Mouse (Mus musculus) hindbrain, embryonic 12.5 days (tissue): Measurements from ENCODE around the gene Tomm22. TPM values are rescaled to one million over a fixed set of nuclear protein-coding genes. Genes with fewer than 3 reads are reported as not detected.

Experiments used
- ATAC-seq: fragments of 200-750 bp; cut with Nextera tagmentation; 2 replicates; pipeline ENCODE4 v1.8.0; 2017; ENCODE audit warnings: moderate TSS enrichment; ENCODE audit not compliant: low FRiP score
- H3K27ac ChIP-seq: fragments of 300-500 bp; sonication (generic); 2 replicates; pipeline ENCODE4 v1.5.1; 2016; ENCODE audit warnings: mild to moderate bottlenecking
- H3K27me3 ChIP-seq: fragments of 300-500 bp; sonication (generic); 2 replicates; pipeline ENCODE4 v1.6.1; 2016; ENCODE audit warnings: mild to moderate bottlenecking
- H3K36me3 ChIP-seq: fragments of 300-500 bp; sonication (generic); 2 replicates; pipeline ENCODE4 v1.6.1; 2016; ENCODE audit warnings: mild to moderate bottlenecking
- H3K4me1 ChIP-seq: fragments of 300-500 bp; sonication (generic); 2 replicates; pipeline ENCODE4 v1.6.1; 2016
- H3K4me2 ChIP-seq: fragments of 300-500 bp; sonication (generic); replicated peaks from 2 replicates; pipeline ENCODE4 v1.6.1; 2016; ENCODE audit warnings: mild to moderate bottlenecking
- H3K4me3 ChIP-seq: fragments of 300-500 bp; sonication (generic); 2 replicates; pipeline ENCODE4 v1.5.1; 2016; ENCODE audit warnings: mild to moderate bottlenecking
- H3K9ac ChIP-seq: fragments of 300-500 bp; sonication (generic); 2 replicates; pipeline ENCODE4 v1.6.1; 2016; ENCODE audit warnings: mild to moderate bottlenecking, moderate library complexity
- H3K9me3 ChIP-seq: fragments of 300-500 bp; sonication (generic); replicated peaks from 2 replicates; pipeline ENCODE4 v1.6.1; 2016; ENCODE audit warnings: mild to moderate bottlenecking
- whole genome bisulfite sequencing: fragments of 180-500 bp; shearing (Covaris S2); methylation state at CpG from one replicate; pipeline ENCODE4 v1.1.7; 2016; 5-methylcytosine and 5-hydroxymethylcytosine counted together
- polyA plus RNA-seq: library from polyadenylated mRNA; unstranded; fragments of >200 nt; fragmentation: Nextera tagmentation; extraction: Ambion mirVana; gene quantifications from 2 replicates; pipeline ENCODE4 v1.2.1, GENCODE M21; 2016

Gene Tomm22
- polyA plus RNA-seq, 1 experiment from 2014 or later, result 239 TPM

DNA sequence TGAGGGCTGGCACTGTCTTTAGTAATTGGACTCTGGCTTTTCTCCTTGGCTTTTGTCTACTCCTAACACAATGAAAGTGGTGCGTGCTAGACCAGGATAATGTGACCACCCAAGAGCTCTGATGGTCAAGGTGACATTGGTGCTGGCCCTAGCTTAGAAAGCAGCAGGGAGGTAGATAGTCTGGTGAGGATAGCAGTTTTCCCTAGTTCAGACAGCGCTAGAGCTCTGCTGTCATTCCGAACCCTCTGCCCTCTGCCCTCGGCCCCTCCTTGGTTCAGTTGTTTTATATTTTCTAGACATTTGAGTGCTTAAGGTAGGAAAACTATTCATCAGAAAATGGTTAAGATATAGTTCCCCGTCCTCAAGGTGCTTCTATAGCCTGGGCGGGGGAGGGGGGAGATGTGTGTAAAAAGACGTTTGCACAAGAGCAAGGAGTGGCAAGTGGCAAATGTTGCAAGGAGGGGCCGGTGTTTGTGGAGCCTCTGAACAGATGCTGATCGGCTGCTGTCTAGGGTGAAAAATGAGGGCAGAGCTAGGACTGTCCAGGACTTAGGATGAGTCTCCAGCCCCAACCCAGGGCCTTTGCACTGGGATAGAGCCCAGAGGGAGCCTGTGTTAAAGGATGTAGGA is 27.0 kb downstream of the Tomm22 start:
- Histone ChIP-seq H3K4me3 (no peak overlapping the region), H3K9me3 (no peaks in the 10 kb centered on the region), H3K9ac (no peak overlapping the region), H3K4me1 (peaks cover 24% of the 10 kb centered on the region), H3K27me3 (no peaks in the 10 kb centered on the region), H3K4me2 (no peak overlapping the region), H3K36me3 (0 out of 2 replicates have a peak, but pooled peaks cover 14% of the 10 kb centered on the region), H3K27ac (peak overlapping the region; percentile 25)
- no peak for ATAC-seq
- 80% methylated on average over 9 of the region's 9 CpGs for WGBS

DNA sequence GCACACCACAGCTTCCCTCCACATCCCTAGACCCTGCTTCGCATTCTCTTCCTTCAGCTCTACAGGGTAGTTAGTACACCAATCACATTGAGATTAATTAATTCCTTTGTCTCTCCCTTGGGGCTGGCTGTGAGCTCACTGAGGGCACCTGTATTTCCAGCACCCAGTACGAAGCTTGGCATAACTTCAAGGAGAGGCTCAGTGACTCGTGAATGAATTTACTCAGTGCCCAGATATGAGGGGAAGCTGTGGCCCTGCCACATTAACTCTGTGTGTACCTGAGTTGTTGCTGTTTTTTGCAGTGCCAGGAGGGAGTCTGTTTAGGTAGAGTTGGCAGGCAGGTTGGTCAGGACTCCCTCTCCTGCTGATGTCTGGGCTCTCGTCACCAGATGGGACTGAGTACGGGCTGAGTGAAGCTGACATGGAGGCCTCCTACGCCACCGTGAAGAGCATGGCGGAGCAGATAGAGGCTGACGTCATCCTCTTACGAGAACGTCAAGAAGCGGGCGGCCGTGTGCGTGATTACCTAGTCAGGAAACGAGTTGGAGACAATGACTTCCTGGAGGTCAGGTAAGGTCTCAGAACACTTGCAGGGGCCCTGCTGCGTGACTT is 36.0 kb downstream of the Tomm22 start:
- Histone ChIP-seq H3K36me3 (peaks cover 56% of the 10 kb centered on the region), H3K4me2 (no peak overlapping the region), H3K4me1 (no peaks in the 10 kb centered on the region), H3K27ac (no peak overlapping the region), H3K27me3 (no peaks in the 10 kb centered on the region), H3K9me3 (no peaks in the 10 kb centered on the region), H3K9ac (no peak overlapping the region), H3K4me3 (no peak overlapping the region)
- 91% methylated on average over 17 of the region's 17 CpGs for WGBS
- ATAC-seq, result no peak

DNA sequence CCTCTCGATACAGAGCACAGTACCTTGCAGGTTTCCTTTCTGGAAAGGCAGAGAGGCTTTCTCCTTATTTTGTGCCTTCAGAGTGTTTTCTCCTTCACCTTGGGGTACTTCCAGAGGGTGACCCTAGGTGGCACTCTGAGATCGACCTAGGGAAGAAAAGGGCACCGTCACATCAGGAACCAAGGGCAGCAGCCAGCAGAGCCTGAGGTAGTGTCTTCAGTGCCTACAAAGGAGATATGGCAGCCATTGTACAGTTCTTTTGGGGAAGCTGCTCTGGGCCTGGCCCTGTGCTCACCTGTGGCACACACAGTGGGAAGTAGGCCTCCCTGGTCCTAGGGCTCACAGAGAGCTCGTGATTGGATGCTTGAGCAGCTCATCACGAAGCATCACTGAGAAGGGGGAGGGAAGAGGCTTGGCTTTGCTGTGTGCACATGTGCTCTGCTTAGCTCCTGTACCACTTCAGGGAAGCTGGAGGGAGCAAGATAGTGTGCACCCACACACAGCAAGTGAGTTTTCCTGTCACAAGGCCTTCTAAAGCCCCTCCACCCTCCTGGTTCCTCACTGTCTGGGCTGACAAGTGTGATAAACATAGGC is 37.7 kb downstream of the Tomm22 start:
- no peak overlapping the region for H3K9ac ChIP-seq
- no peaks in the 10 kb centered on the region for H3K9me3 ChIP-seq
- peaks cover 72% of the 10 kb centered on the region for H3K36me3 ChIP-seq
- H3K4me2 ChIP-seq, result no peak overlapping the region
- H3K4me1 ChIP-seq, result no peaks in the 10 kb centered on the region
- H3K27ac ChIP-seq, result no peak overlapping the region
- WGBS, result 88% methylated on average over 5 of the region's 5 CpGs
- ATAC-seq, result no peak
- H3K4me3 ChIP-seq, result no peak overlapping the region
- no peaks in the 10 kb centered on the region for H3K27me3 ChIP-seq

DNA sequence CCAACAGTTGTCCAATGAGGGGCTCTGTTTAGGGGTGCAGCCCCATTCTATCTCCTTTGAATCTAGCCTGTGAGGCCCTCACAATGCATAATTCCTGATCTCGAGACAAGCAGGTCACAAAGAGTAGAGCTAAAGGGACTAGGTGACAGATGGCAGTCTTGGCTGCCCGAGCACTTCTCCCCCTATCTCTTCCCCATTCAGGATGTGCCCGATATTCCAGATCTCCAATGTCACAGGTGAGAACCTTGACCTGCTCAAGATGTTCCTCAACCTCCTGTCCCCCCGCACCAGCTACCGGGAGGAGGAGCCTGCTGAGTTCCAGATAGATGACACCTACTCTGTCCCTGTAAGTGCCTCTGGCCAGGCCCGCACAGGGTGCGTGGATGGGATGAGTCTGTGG is 45.0 kb downstream of the Tomm22 start:
- no peaks in the 10 kb centered on the region for H3K9me3 ChIP-seq
- peaks cover 100% of the 10 kb centered on the region for H3K36me3 ChIP-seq
- H3K4me2 ChIP-seq, result no peak overlapping the region
- H3K9ac ChIP-seq, result no peak overlapping the region
- 96% methylated on average over 7 of the region's 7 CpGs for WGBS
- H3K27ac ChIP-seq, result no peak overlapping the region
- H3K4me3 ChIP-seq, result no peak overlapping the region
- H3K27me3 ChIP-seq, result no peaks in the 10 kb centered on the region
- ATAC-seq, result no peak
- no peaks in the 10 kb centered on the region for H3K4me1 ChIP-seq

DNA sequence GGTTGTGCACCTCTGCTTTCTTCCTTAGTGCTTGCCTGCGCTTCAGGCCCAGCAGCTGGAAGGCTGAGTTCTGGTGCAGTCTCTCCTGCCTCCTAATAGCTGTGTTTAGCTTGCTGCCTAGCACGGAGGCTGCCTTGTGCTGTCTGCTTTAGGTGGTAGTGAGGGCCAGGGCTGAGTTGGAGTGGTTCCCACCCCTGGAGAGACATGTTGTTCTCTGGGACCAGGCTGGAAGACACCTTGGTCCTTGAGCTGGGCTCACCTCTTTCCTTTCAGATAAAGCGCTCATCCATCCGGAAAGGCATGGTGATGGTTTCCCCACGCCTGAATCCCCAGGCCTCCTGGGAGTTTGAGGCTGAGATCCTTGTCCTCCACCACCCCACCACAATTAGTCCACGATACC is 46.0 kb downstream of the Tomm22 start:
- Histone ChIP-seq H3K27me3 (no peaks in the 10 kb centered on the region), H3K4me1 (no peaks in the 10 kb centered on the region), H3K9ac (no peak overlapping the region), H3K4me2 (no peak overlapping the region), H3K27ac (no peak overlapping the region), H3K4me3 (no peak overlapping the region), H3K36me3 (peaks cover 98% of the 10 kb centered on the region), H3K9me3 (no peaks in the 10 kb centered on the region)
- ATAC-seq, result no peak
- 90% methylated on average over 6 of the region's 6 CpGs for WGBS

DNA sequence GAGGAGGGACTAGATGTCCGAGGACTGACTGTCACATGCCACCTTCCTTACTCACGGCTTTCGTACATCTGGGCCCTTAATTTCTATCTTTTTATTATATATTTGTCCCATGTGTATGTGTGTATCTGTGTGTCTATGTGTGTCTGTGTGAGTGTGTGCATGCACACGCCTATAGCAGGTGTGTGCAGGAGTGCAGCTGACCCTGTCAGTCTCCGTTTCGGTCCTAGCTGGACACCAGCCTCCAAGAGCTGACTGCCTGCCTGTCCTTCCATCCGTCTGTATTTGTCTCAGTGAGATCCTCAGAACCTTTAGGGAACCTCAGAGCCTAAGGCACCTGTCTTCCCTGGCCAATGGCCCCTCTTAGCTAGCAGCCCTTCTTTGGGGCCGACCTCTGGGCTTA is 49.6 kb downstream of the Tomm22 start:
- Histone ChIP-seq H3K9me3 (no peaks in the 10 kb centered on the region), H3K36me3 (peaks cover 81% of the 10 kb centered on the region), H3K27ac (no peak overlapping the region), H3K4me3 (no peak overlapping the region), H3K4me1 (no peaks in the 10 kb centered on the region; the same call in 1 of the 2 replicates), H3K9ac (no peak overlapping the region), H3K27me3 (no peaks in the 10 kb centered on the region), H3K4me2 (no peak overlapping the region)
- no peak for ATAC-seq
- 92% methylated on average over 8 of the region's 8 CpGs for WGBS

DNA sequence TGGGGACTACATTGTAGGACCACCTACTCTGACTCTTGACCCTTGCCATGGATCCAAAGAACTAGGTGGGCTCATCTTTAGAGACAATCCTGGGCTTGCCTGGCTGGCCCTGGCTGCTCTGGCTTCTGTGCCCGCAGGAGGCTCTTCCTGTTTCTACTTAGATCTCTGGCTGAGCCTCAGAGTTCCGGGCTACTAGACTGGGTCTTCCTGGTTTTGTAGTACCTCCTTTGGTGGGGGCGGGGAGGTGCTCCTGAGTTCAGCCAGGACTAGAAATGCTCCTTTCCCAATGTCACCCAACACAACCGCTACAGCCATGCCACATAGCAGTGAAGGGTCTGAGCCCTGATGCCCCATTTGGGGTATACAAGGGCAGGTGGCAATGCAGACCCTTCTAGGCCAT is 50.1 kb downstream of the Tomm22 start:
- H3K9ac ChIP-seq, result no peak overlapping the region
- 79% methylated on average over 4 of the region's 4 CpGs for WGBS

More for the DNA sequence above, 50.1 kb downstream of the Tomm22 start:
- no peak overlapping the region for H3K4me3 ChIP-seq
- H3K36me3 ChIP-seq, result peaks cover 81% of the 10 kb centered on the region
- no peaks in the 10 kb centered on the region for H3K9me3 ChIP-seq
- no peaks in the 10 kb centered on the region for H3K27me3 ChIP-seq
- no peaks in the 10 kb centered on the region; the same call in 1 of the 2 replicates for H3K4me1 ChIP-seq
- H3K27ac ChIP-seq, result 0 out of 2 replicates have a peak overlapping the region, but pooled peaks have one; percentile 17
- ATAC-seq, result no peak
- H3K4me2 ChIP-seq, result no peak overlapping the region

Other genes with a start within 250 kb of the Tomm22 start
- gene Csnk1e, start 215.3 kb upstream of the Tomm22 start, polyA plus RNA-seq, result 280 and 284 TPM in 2 replicates
- gene Kcnj4, start 165.6 kb upstream of the Tomm22 start, polyA plus RNA-seq, result not detected in 2 replicates
- gene Kdelr3, start 154.4 kb upstream of the Tomm22 start, polyA plus RNA-seq, result 32.2 and 39.2 TPM in 2 replicates
- 76.5 and 77.2 TPM in 2 replicates for gene Ddx17, start 124.1 kb upstream of the Tomm22 start, polyA plus RNA-seq
- 2.0 and 2.2 TPM in 2 replicates for gene Dmc1, start 65.8 kb upstream of the Tomm22 start, polyA plus RNA-seq
- 5.5 and 5.9 TPM in 2 replicates for gene Fam227a, start 11.9 kb upstream of the Tomm22 start, polyA plus RNA-seq
- 63.7 and 69.0 TPM in 2 replicates for gene Cby1, start 11.7 kb upstream of the Tomm22 start, polyA plus RNA-seq
- gene Josd1, start 17.1 kb downstream of the Tomm22 start, polyA plus RNA-seq, result 29.0 and 29.7 TPM in 2 replicates
- gene Gtpbp1, start 20.0 kb downstream of the Tomm22 start, polyA plus RNA-seq, result 41.4 and 45.5 TPM in 2 replicates
- 8.0 and 8.2 TPM in 2 replicates for gene Sun2, start 71.7 kb downstream of the Tomm22 start, polyA plus RNA-seq
- gene Dnal4, start 107.0 kb downstream of the Tomm22 start, polyA plus RNA-seq, result 76.8 and 78.1 TPM in 2 replicates
- 13.1 TPM in 2 replicates for gene Nptxr, start 133.9 kb downstream of the Tomm22 start, polyA plus RNA-seq
- 0.61 TPM in 1 of 2 replicates, not detected in the other for gene Npcd, start 163.4 kb downstream of the Tomm22 start, polyA plus RNA-seq
- gene Cbx6, start 163.8 kb downstream of the Tomm22 start, polyA plus RNA-seq, result 34.7 and 38.0 TPM in 2 replicates
- 8.4 and 8.6 TPM in 2 replicates for gene Apobec3, start 220.8 kb downstream of the Tomm22 start, polyA plus RNA-seq